Mouse (Mus musculus) lung, postnatal 14 days (tissue): Measurements from ENCODE around the gene Gm13694.
"Not testable (repeated sequence)": the region's sequence is repeated elsewhere in the genome, so short reads cannot be mapped to it uniquely, and the experiment has no call there.

Experiments used
- DNase-seq: peaks from one replicate; pipeline ENCODE4 v3.0.0; 2021

The Gm13694 gene

GRCm38 (mm10) chr2:83978633-83979032 is at the start of gene Gm13694:
Gene Gm13694 (plus strand): TSS chr2:83978933.
- not testable (repeated sequence) for DNase-seq

- DNase-seq: no peak
Measured at GRCm38 (mm10) chr2:83929478-83930088, 49.1 kb upstream of the Gm13694 start.

- DNase-seq: no peak
Measured at GRCm38 (mm10) chr2:83940931-83941361, 37.8 kb upstream of the Gm13694 start, which contains the start of gene Zswim2. Gene Zswim2 (minus strand): TSS chr2:83941228.

- DNase-seq: no peak
Measured at GRCm38 (mm10) chr2:83941378-83941777, 37.4 kb upstream of the Gm13694 start.

GRCm38 (mm10) chr2:83941792-83942191 is 36.9 kb upstream of the Gm13694 start:
- DNase-seq: no peak

GRCm38 (mm10) chr2:83955393-83955792 is 23.3 kb upstream of the Gm13694 start, which contains the start of gene Gm13698:
Gene Gm13698 (plus strand): TSS chr2:83955693.
- DNase-seq: not testable (repeated sequence)

- not testable (repeated sequence) for DNase-seq
Measured at GRCm38 (mm10) chr2:83961203-83961602, 17.5 kb upstream of the Gm13694 start, which contains the start of gene Gm13693. Gene Gm13693 (plus strand): TSS chr2:83961503.

- DNase-seq: not testable (repeated sequence)
Measured at GRCm38 (mm10) chr2:83967013-83967412, 11.7 kb upstream of the Gm13694 start, which contains the start of gene Gm13695. Gene Gm13695 (plus strand): TSS chr2:83967313.

GRCm38 (mm10) chr2:83972823-83973222 is 5.9 kb upstream of the Gm13694 start, which contains the start of gene Gm13696:
Gene Gm13696 (plus strand): TSS chr2:83973123.
- not testable (repeated sequence) for DNase-seq

GRCm38 (mm10) chr2:83984443-83984842 is 5.7 kb downstream of the Gm13694 start, which contains the start of gene Gm13697:
Gene Gm13697 (plus strand): TSS chr2:83984743.
- DNase-seq: not testable (repeated sequence)

- DNase-seq: not testable (repeated sequence)
Measured at GRCm38 (mm10) chr2:83990253-83990652, 11.5 kb downstream of the Gm13694 start, which contains the start of gene Gm13691. Gene Gm13691 (plus strand): TSS chr2:83990553.

- DNase-seq: not testable (repeated sequence)
Measured at GRCm38 (mm10) chr2:83993639-83994255, 15.0 kb downstream of the Gm13694 start.

GRCm38 (mm10) chr2:83994526-83994925 is 15.8 kb downstream of the Gm13694 start:
- not testable (repeated sequence) for DNase-seq

GRCm38 (mm10) chr2:84008913-84009312 is 30.2 kb downstream of the Gm13694 start:
- no peak for DNase-seq

- DNase-seq: no peak
Measured at GRCm38 (mm10) chr2:84009818-84010217, 31.1 kb downstream of the Gm13694 start.

- DNase-seq: no peak
Measured at GRCm38 (mm10) chr2:84014572-84014971, 35.8 kb downstream of the Gm13694 start.

GRCm38 (mm10) chr2:84016291-84016690 is 37.6 kb downstream of the Gm13694 start:
- DNase-seq: not testable (repeated sequence)

- DNase-seq: no peak
Measured at GRCm38 (mm10) chr2:84018330-84018729, 39.6 kb downstream of the Gm13694 start.

GRCm38 (mm10) chr2:84019519-84020305 is 41.0 kb downstream of the Gm13694 start:
- peak; percentile 28 for DNase-seq

GRCm38 (mm10) chr2:84021930-84022329 is 43.2 kb downstream of the Gm13694 start:
- DNase-seq: no peak

- DNase-seq: peak; percentile 55
Measured at GRCm38 (mm10) chr2:84022905-84023304, 44.2 kb downstream of the Gm13694 start.

- no peak for DNase-seq
Measured at GRCm38 (mm10) chr2:84023319-84023718, 44.6 kb downstream of the Gm13694 start.

GRCm38 (mm10) chr2:84025217-84025616 is 46.5 kb downstream of the Gm13694 start:
- DNase-seq: peak; percentile 36
